Mouse (Mus musculus): ENCODE measurements around the gene Cacng1.

- TF ChIP-seq CTCF (IDR thresholded peaks at IDR 0.05; ENCODE audit: extremely low read depth, insufficient read depth, low read length) (no peak), POLR2A (IDR thresholded peaks at IDR 0.05; ENCODE audit: extremely low read depth, insufficient read depth, low read length) (no peak)
These were observed 23.0 kb downstream of the Cacng1 start for GRCm38 (mm10) chr11:107693338-107693737.
